Mouse (Mus musculus): Measurements from ENCODE around the gene Tcte1.

Gene Tcte1

DNA sequence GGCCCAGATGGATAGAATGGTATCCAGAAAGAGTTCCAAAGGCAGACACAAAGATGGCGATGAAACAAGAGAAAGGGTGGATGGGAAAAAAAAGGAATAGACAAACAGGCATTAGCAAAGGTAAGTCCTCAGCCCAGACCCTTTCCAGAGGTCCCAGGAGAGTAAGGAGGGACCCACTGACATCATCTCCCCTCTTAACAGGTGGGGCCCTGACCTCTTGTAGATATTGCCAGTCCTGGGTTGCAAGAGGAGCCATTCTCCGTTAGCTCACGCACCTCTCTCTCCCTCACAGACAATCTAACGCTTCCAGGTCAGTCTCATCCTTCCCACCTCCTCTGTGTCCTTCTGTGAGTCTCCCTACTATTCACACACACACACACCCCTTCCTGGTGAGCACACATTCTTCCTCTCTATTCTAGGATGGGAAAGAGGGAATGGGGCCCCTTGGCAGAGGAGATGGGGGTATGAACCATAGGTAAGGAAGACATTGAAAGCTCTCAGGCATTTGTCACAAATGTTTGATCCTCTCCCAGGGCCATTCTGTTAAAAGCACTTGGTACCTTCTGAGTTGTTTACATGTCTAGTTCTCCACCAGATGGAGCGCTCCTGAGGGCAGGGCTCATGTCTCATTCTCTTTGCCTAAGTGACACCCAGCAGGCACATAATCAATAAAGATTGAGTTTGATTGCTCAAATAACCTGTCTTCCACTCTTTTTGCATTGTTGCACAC lies 24.4 kb downstream of the Tcte1 start:
- DNase-seq (ENCODE audit: low spot score in 2 of 2): no peak

DNA sequence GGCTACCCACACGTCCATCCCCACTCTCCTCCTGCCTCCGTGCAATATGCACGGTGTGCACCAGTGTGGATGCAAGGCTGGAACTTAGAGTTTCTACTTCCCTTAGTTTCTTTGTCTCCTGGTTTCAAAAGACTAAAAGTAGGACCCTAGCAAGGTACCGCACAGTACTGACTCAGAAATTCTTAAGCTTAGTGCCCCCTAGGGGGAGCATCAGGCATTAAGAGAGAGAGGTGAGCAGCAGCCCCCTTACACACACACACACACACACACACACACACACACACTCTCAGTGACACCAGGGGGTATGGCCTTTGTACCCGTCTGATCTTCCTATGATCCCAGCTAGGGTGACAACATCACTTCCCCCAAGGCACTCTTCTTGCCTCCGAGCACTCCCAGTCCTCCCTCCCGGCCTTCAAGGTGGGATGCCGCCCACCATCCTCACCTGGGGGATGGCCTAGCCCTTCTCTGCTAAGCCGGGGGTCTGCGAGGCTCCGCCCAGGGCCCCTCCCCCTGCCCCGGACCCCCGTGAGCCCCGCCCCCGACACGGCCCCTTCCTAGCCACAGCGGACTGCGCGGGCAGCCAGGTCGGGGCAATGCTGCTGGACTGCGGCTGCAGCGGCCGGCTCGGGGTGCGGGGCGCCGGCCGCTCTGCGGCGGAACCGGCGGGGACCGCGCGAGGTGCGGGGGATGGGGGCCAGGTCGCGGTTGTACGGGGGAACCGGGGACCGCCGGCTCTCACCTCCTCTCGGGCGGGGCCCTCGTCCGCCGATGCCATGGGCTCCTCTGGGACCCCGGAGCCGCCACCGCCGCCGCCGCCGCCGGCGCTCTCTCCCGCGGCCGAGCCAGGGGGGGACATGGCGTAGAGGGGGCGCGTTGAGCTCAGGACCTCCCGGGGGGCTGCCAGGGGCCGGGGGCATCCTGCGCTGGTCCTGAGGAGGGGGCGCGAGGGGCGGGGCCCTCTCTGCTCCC lies 25.6 kb downstream of the Tcte1 start:
- DNase-seq (ENCODE audit: low spot score in 2 of 2): no peak

- no peak for DNase-seq (ENCODE audit: low spot score in 2 of 2)
Observed at GRCm38 (mm10) chr17:45549617-45550181, 26.5 kb downstream of the Tcte1 start, which contains the start of gene Tmem151b. Gene Tmem151b, minus strand, starts transcription at chr17:45549677.

DNA sequence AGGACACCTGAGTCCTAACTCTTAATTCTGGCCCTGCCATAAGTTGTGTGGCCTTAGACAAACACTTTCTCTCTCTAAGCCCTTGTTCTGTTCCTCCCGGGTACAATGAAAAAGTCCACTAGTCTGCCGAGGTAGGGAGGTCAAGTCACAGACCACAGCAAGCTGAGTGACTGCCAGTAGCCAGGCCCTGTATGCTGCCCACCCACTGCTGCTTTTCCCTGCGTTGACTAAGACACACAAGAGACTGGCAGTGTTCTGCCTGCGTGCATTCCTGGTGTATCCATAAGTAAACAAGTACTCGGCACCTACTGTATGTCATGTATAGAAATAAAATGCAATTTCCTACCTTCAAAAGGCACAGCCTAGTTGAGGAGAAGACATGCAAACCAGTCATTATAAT lies 27.0 kb downstream of the Tcte1 start:
- DNase-seq (ENCODE audit: low spot score in 2 of 2): no peak

- no peak for DNase-seq (ENCODE audit: low spot score in 2 of 2)
Observed at GRCm38 (mm10) chr17:45551249-45551796, 28.1 kb downstream of the Tcte1 start.

- DNase-seq (ENCODE audit: low spot score in 2 of 2): no peak
Observed at GRCm38 (mm10) chr17:45551816-45552451, 28.7 kb downstream of the Tcte1 start.

- no peak for DNase-seq (ENCODE audit: low spot score in 2 of 2)
Observed at GRCm38 (mm10) chr17:45553065-45553464, 29.8 kb downstream of the Tcte1 start.

DNA sequence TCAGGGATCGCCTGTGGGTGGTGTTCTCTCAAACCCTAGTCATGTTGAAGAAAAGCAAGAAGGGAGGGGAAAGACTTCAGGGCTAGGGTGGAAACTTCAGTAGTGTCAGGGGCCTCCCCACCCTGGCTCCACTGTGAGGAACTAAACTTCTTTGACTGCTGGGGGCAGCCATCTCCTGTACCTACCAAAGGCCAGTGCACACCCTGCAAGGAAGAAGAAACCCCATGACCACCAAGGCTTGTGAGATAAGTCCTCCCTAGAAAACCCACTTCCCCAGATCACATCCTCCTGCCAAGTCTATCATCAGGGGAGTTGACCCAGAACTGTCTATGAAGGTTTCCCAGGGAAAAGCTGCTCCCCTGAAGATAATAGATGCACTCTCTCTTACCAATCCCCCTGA lies 31.2 kb downstream of the Tcte1 start:
- no peak for DNase-seq (ENCODE audit: low spot score in 2 of 2)

DNA sequence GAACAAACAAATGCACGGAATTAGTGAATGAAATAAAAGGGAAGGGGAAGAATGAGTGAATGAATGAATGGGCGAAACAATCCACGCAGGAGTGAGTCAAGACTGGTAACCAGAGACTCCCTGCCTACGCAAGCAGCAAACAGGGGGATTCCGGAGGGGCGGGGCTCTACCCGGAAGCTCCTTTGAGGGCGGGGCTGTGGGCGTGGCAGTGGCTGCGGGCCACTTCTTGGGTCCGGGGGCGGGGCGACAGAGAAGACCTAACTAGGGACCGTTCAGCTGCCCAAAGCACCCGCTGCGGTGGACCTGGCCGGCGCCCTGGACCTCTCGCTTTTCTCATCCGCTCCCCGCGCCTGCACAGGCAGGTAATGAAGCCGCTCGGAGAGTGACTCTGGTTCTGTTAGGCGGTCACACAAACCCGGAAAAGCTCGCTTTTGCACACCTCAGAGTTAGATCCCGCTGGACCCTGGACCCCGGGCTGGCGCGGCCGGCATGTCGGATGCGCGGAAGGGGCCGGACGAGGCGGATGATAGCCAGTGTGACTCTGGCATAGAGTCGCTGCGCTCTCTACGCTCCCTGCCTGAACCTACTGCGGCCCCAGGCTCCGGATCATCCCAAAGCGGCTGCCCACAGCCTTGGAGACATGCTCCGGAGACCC lies 32.3 kb downstream of the Tcte1 start, which contains the start of gene Nfkbie:
TSS of gene Nfkbie (plus strand) at position 252 of the 655 bp plus-strand sequence.
- peak; percentile 88 to 95 for DNase-seq (ENCODE audit: low spot score in 2 of 2)

DNA sequence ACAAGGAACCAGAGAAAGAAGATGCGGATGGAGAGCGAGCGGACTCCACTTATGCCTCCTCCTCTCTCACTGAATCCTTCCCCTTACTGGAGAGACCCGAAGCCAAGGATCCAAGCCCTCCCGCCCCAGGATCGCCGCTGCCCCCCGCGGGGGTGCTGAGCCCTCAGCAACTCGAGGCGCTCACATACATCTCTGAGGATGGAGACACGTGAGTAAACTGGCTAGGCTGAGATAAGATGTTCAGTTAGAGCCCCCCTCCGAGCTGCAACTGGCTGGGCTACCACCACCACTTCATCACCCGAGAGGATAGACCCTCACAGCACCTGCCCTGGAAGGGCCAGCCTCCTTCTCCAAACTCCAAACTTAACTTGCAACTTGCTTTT lies 32.9 kb downstream of the Tcte1 start:
- no peak for DNase-seq (ENCODE audit: low spot score in 2 of 2)

DNA sequence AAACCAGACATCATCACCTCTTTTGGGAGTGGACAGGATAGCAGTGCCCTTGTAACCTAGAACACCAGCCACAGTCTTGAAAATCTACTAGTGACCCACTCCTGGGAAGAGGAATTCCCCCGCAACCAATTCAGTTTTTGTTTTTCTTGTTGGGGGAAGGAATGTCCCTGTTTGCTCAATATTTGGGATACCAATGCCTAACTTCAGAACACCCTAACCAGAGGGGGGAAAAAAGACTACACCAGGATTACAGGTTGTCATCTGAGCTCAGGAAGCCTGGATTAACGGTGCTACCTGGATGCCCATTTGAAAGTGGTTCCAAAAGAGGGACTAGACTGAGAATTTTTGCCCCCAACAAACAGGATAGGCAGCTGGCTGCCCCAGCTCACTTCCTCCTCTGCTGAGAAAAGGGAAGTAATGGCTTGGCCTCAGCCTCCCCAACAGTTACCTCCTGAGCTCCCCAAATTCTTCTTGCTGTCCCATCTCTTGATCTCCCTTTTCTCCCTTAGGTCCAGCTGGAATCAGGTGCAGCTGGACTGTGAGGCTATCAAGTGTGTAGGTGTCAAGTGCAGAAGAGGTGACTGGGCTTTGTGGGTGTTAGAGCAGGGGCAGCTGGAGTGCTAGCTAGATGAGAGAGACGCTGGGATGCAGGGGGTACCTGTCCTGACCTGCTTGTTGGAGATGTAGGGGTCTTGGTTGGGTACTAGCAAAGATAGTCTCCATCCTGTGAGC lies 33.4 kb downstream of the Tcte1 start:
- DNase-seq (ENCODE audit: low spot score in 2 of 2): no peak

- no peak for DNase-seq (ENCODE audit: low spot score in 2 of 2)
Observed at GRCm38 (mm10) chr17:45557246-45557824, 34.1 kb downstream of the Tcte1 start.

DNA sequence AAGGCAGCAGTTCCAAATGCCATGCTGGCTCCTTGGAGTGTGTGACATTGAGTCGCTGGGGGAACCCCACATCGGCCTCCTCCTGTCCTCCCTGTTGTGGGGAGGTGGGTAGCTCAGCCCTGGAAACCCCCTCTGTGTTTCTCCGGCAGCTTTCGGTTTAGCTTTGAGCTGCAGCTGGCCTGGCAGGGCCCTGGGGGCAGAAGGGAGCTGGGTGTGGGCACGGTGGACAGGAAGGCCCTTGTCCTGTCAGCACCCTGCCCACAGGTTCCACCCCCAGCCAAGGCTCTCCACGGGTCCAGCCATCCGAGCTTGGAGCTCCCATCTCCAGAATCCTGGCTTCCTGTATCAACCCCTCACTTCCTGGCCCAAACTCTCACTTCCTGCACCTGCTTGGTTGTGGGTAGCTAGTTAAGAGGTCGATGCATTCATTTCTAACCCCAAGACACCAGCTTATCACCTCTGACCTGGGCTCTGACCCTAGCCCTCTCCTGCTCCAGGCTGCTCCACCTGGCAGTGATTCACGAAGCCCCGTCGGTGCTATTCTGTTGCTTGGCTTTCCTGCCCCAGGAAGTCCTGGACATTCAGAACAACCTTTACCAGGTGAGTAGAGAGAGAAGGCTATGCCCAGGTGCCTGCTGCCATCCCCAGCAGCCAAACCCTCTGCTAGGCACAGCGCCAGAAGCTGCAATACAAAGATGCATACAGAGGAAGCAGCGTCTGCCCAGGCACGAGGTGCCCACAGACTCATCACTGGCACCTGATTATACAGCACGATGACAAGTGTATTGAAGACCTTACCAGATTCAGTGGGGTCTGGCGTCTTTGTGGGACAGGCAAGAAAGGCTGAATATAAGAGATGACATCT lies 35.0 kb downstream of the Tcte1 start:
- no peak for DNase-seq (ENCODE audit: low spot score in 2 of 2)

DNA sequence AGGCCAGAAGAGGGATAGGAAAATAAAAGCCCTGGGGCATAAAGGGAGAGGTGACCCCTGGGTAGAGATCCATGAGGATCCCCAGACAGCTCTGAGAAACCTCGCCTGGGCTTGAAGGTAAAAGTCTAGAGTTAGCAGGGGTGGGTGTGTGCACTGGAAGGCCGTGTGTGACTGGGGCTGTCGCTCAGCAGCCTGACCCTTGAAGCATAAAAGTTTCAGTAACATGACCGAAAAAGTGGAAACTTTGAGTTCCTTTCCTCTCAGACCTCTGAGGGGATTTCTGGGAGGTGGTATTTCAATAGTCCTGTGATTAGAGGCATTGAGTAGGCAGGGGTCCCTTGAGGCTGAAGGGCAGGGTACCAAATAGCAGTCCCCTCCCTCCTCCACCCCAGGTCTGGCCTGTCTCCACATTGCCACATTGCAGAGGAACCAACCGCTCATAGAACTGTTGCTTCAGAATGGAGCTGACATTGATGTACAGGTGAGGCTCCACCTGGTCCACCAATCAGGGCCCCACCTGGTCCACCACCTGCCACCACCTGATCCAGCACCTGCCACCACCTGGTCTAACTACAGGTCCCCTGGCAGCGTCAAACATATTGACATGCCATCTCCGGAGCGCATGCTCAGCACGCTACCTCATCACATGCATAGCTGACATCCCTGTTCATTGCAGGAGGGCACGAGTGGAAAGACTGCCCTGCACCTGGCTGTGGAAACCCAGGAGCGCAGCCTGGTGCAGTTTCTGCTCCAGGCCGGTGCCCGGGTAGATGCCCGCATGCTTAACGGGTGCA lies 36.7 kb downstream of the Tcte1 start:
- no peak for DNase-seq (ENCODE audit: low spot score in 2 of 2)

- DNase-seq (ENCODE audit: low spot score in 2 of 2): no peak
Observed at GRCm38 (mm10) chr17:45563216-45563615, 40.0 kb downstream of the Tcte1 start.

DNA sequence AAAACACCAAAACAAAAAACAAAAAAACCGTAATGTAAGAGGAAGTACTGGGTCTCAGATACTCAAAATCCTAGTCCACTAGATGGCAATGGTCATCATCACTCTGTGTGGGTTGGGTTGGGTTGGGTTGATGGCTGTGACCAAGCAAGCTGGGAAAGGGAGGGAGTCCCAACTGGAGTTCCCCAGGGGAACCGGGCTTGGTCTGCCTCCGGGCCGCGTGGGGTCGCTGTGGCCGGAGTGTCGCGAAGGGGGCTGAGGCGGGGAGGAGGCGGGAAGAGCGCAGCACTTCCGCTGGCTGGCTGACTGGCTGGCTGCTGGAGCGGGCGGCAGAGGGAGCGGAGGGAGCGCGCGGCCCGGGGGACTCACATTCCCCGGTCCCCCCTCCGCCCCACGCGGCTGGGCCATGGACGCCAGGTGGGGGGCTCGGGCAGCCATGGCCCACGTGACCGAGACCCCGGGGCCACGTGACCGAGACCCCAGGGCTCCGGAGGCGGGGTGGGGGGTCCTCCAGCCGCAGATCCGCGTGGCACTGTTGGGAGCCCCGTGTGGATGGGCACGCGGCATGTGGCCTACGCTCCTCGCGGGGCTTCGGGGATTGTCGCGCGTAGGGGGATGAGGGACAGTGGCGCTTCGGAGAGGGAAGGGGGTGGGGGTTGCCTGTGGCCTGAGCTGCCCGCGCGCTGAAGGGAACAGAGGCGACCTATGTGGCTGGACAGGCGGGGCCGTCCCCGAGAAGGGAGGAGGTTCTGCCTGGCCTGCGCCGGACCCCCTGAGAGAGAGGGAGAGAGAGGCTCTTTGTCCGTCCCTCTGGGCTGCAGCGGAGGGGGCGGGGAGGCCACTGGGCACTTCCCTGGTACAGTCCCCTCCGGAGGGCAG lies 40.7 kb downstream of the Tcte1 start, which contains the start of gene Slc35b2:
TSS of gene Slc35b2 (plus strand) at position 220 of the 876 bp plus-strand sequence.
- peak; percentile 94 to 96 for DNase-seq (ENCODE audit: low spot score in 2 of 2)

- DNase-seq (ENCODE audit: low spot score in 2 of 2): no peak
Observed at GRCm38 (mm10) chr17:45564531-45565084, 41.4 kb downstream of the Tcte1 start.
